Mouse (Mus musculus): Measurements from ENCODE around the gene Selenon. TPM values are rescaled to one million over a fixed set of nuclear protein-coding genes. Genes with fewer than 3 reads are reported as not detected.
A peak's percentile ranks its signal among the peaks of the same experiment; 100 is the strongest.

Gene Selenon
- total and polyA plus RNA-seq, 3 experiments: 0.05 TPM; not detected in 2

- Histone ChIP-seq H3K9me3 (replicated peaks) (no peaks in the 10 kb centered on the region), H3K4me1 (ENCODE audit: insufficient read depth, low read depth, low read length) (peaks cover 14% of the 10 kb centered on the region), H3K27me3 (ENCODE audit: insufficient read depth, low read length) (peaks cover 67% of the 10 kb centered on the region), H3K4me3 (ENCODE audit: low read depth, low read length) (no peak overlapping the region), H3K36me3 (replicated peaks) (no peaks in the 10 kb centered on the region)
- ATAC-seq (ENCODE audit: extremely low read depth, insufficient number of reproducible peaks, low FRiP score, poor library complexity, severe bottlenecking) (peak; percentile 57; the same call in 1 of the 2 replicates), DNase-seq (ENCODE audit: low spot score) (peak; percentile 70)
- TF ChIP-seq CTCF (IDR thresholded peaks at IDR 0.05; ENCODE audit: low read depth, low read length): peak; percentile 95
- TF ChIP-seq GATA1 (IDR thresholded peaks at IDR 0.05; ENCODE audit: borderline replicate concordance, low read length): no peak
- no peak for TF ChIP-seq GATA2 (IDR thresholded peaks at IDR 0.05; ENCODE audit: borderline replicate concordance, low read depth, low read length)
- TF ChIP-seq TAL1 (conservative IDR thresholded peaks at IDR 0.05; ENCODE audit: low read depth, low read length): no peak
Measured at GRCm38 (mm10) chr4:134543261-134543660, 8.7 kb downstream of the Selenon start.

DNA sequence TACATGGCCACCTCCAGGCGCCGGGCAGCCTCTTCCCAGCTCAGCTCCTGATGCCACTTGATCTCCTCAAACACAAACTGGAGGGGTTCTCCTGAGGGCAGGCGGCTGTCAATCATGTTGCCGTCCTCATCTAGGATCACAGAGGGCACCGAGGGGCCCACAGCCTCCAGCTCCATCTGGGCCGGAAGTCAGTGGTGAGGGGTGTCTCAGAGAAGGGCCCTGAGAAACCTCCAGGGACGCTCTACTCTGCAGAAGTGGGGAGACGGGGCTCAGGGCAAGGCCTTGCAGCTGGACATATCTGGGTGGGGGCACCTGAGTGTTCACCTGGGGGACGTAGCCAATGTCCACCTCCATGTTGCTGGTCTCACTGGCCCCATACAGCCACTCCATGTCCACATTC lies 9.2 kb downstream of the Selenon start:
- TF ChIP-seq TAL1 (conservative IDR thresholded peaks at IDR 0.05; ENCODE audit: low read depth, low read length): no peak
- TF ChIP-seq POLR2AphosphoS5 (IDR thresholded peaks at IDR 0.05; ENCODE audit: insufficient replicate concordance, low read depth, low read length): no peak
- no peak for TF ChIP-seq GATA1 (IDR thresholded peaks at IDR 0.05; ENCODE audit: borderline replicate concordance, low read length)
- TF ChIP-seq CTCF (IDR thresholded peaks at IDR 0.05; ENCODE audit: low read depth, low read length): no peak
- TF ChIP-seq GATA2 (IDR thresholded peaks at IDR 0.05; ENCODE audit: borderline replicate concordance, low read depth, low read length): no peak
- Histone ChIP-seq H3K9me3 (replicated peaks) (no peaks in the 10 kb centered on the region), H3K4me1 (ENCODE audit: insufficient read depth, low read depth, low read length) (peaks cover 9% of the 10 kb centered on the region), H3K27me3 (ENCODE audit: insufficient read depth, low read length) (peaks cover 66% of the 10 kb centered on the region), H3K4me3 (ENCODE audit: low read depth, low read length) (no peak overlapping the region), H3K36me3 (replicated peaks) (no peaks in the 10 kb centered on the region)
- ATAC-seq (ENCODE audit: extremely low read depth, insufficient number of reproducible peaks, low FRiP score, poor library complexity, severe bottlenecking): no peak
- DNase-seq (ENCODE audit: low spot score): no peak

- H3K4me1 ChIP-seq (ENCODE audit: insufficient read depth, low read depth, low read length): peaks cover 19% of the 10 kb centered on the region
- no peaks in the 10 kb centered on the region for H3K36me3 ChIP-seq (replicated peaks)
- no peak overlapping the region for H3K4me3 ChIP-seq (ENCODE audit: low read depth, low read length)
- TF ChIP-seq POLR2AphosphoS5 (IDR thresholded peaks at IDR 0.05; ENCODE audit: insufficient replicate concordance, low read depth, low read length) (no peak), TAL1 (conservative IDR thresholded peaks at IDR 0.05; ENCODE audit: low read depth, low read length) (no peak), CTCF (IDR thresholded peaks at IDR 0.05; ENCODE audit: low read depth, low read length) (no peak), GATA1 (IDR thresholded peaks at IDR 0.05; ENCODE audit: borderline replicate concordance, low read length) (no peak), GATA2 (IDR thresholded peaks at IDR 0.05; ENCODE audit: borderline replicate concordance, low read depth, low read length) (no peak)
- ATAC-seq (ENCODE audit: extremely low read depth, insufficient number of reproducible peaks, low FRiP score, poor library complexity, severe bottlenecking) (no peak), DNase-seq (ENCODE audit: low spot score) (no peak)
- no peaks in the 10 kb centered on the region for H3K9me3 ChIP-seq (replicated peaks)
- peaks cover 40% of the 10 kb centered on the region for H3K27me3 ChIP-seq (ENCODE audit: insufficient read depth, low read length)
Measured at GRCm38 (mm10) chr4:134538997-134539580, 12.9 kb downstream of the Selenon start.

- ATAC-seq (ENCODE audit: extremely low read depth, insufficient number of reproducible peaks, low FRiP score, poor library complexity, severe bottlenecking) (no peak), DNase-seq (ENCODE audit: low spot score) (no peak)
- Histone ChIP-seq H3K27me3 (ENCODE audit: insufficient read depth, low read length) (peaks cover 29% of the 10 kb centered on the region), H3K9me3 (replicated peaks) (no peaks in the 10 kb centered on the region), H3K4me1 (ENCODE audit: insufficient read depth, low read depth, low read length) (peaks cover 37% of the 10 kb centered on the region), H3K4me3 (ENCODE audit: low read depth, low read length) (peak overlapping the region; percentile 94), H3K36me3 (replicated peaks) (peaks cover 20% of the 10 kb centered on the region)
- no peak for TF ChIP-seq CTCF (IDR thresholded peaks at IDR 0.05; ENCODE audit: low read depth, low read length)
- no peak for TF ChIP-seq GATA1 (IDR thresholded peaks at IDR 0.05; ENCODE audit: borderline replicate concordance, low read length)
- no peak for TF ChIP-seq TAL1 (conservative IDR thresholded peaks at IDR 0.05; ENCODE audit: low read depth, low read length)
- no peak for TF ChIP-seq POLR2AphosphoS5 (IDR thresholded peaks at IDR 0.05; ENCODE audit: insufficient replicate concordance, low read depth, low read length)
- TF ChIP-seq GATA2 (IDR thresholded peaks at IDR 0.05; ENCODE audit: borderline replicate concordance, low read depth, low read length): no peak
Measured at GRCm38 (mm10) chr4:134535787-134536151, 16.2 kb downstream of the Selenon start.

GRCm38 (mm10) chr4:134534932-134535786 lies 16.8 kb downstream of the Selenon start, which contains the start of gene Mtfr1l:
TSS of gene Mtfr1l (minus strand) at chr4:134535387.
- no peak for TF ChIP-seq GATA2 (IDR thresholded peaks at IDR 0.05; ENCODE audit: borderline replicate concordance, low read depth, low read length)
- no peak for TF ChIP-seq TAL1 (conservative IDR thresholded peaks at IDR 0.05; ENCODE audit: low read depth, low read length)
- no peak for TF ChIP-seq POLR2AphosphoS5 (IDR thresholded peaks at IDR 0.05; ENCODE audit: insufficient replicate concordance, low read depth, low read length)
- no peak for TF ChIP-seq GATA1 (IDR thresholded peaks at IDR 0.05; ENCODE audit: borderline replicate concordance, low read length)
- TF ChIP-seq CTCF (IDR thresholded peaks at IDR 0.05; ENCODE audit: low read depth, low read length): no peak
- peaks cover 34% of the 10 kb centered on the region for H3K4me1 ChIP-seq (ENCODE audit: insufficient read depth, low read depth, low read length)
- ATAC-seq (ENCODE audit: extremely low read depth, insufficient number of reproducible peaks, low FRiP score, poor library complexity, severe bottlenecking) (peak; percentile 93), DNase-seq (ENCODE audit: low spot score) (peak; percentile 90)
- no peaks in the 10 kb centered on the region for H3K9me3 ChIP-seq (replicated peaks)
- peak within 1 kb of the TSS; percentile 94 for H3K4me3 ChIP-seq (ENCODE audit: low read depth, low read length)
- H3K27me3 ChIP-seq (ENCODE audit: insufficient read depth, low read length): peaks cover 24% of the 10 kb centered on the region
- H3K36me3 ChIP-seq (replicated peaks): peaks cover 26% of the 10 kb centered on the region

Measured in G1E (cell line).